8 mouse cellular contexts compared by ENCODE assay signal in the genomic region with DNA sequence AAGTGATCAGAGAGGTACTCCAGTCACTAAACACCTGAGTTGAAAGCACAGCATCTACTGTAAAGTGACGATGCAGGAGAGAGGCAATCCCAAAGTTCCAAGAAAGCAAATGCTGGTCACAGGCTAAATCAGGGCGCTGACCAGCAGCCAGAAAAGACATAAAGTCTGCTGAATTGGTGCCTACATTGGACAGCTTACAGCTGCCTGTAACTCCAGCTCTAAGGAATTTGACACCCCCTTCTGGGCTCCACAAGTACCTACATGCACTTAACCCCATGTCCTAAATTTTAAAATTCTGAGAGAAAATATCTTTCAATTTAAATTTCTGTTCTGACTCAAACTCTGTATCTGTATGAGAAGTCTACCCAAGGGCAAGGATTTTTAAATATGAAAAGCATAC. TPM values are rescaled to one million over a fixed set of nuclear protein-coding genes. Genes with fewer than 3 reads are reported as not detected.
DNase-seq lines count a peak whose midpoint lies in the region; ATAC-seq and TF ChIP-seq lines count a peak whose summit lies in the region.

No protein-coding gene starts in this region.

- 50% methylated on average over 2 of the region's 2 CpGs for WGBS in kidney, embryonic 16.5 days
- 93% methylated on average over 2 of the region's 2 CpGs for WGBS in neural tube, embryonic 12.5 days

- no peaks in the 10 kb centered on the region for H3K27me3 ChIP-seq in kidney, embryonic 16.5 days (ENCODE audit: insufficient read depth, low read length)
- no peaks in the 10 kb centered on the region for H3K27me3 ChIP-seq in neural tube, embryonic 12.5 days (replicated peaks)

- no peak for DNase-seq in kidney, postnatal 36 days
- DNase-seq in induced T-regulatory cell, adult 2 months (ENCODE audit: low read depth), result peak; percentile 38
- no peak for DNase-seq in layer of hippocampus, adult 11-12 months (ENCODE audit: low spot score)
- no peak for DNase-seq in right cerebral cortex, postnatal 10 days (ENCODE audit: low spot score in 2 of 2)
- no peak for DNase-seq in frontal cortex, postnatal 36 days (ENCODE audit: low spot score in 2 of 2)

- peaks cover 37% of the 10 kb centered on the region for H3K36me3 ChIP-seq in kidney, embryonic 16.5 days (ENCODE audit: insufficient read depth, low read length)
- peaks cover 42% of the 10 kb centered on the region for H3K36me3 ChIP-seq in neural tube, embryonic 12.5 days

- peaks cover 18% of the 10 kb centered on the region for H3K4me1 ChIP-seq in kidney, embryonic 16.5 days (ENCODE audit: insufficient read depth, low read length)
- H3K4me1 ChIP-seq in cortical plate, adult 2 months (ENCODE audit: control insufficient read depth, insufficient read depth, low read length), result peaks cover 3% of the 10 kb centered on the region; the same call in 1 of the 2 replicates
- H3K4me1 ChIP-seq in neural tube, embryonic 12.5 days, result peaks cover 17% of the 10 kb centered on the region

- TF ChIP-seq CTCF in cortical plate, adult 2 months (IDR thresholded peaks at IDR 0.05; ENCODE audit: extremely low read depth, insufficient read depth, low read length), result peak; percentile 0; the same call in 1 of the 2 replicates

- peak overlapping the region; percentile 97; the same call in 1 of the 2 replicates for H3K4me3 ChIP-seq in kidney, embryonic 16.5 days (ENCODE audit: low read length)
- H3K4me3 ChIP-seq in cortical plate, adult 2 months (ENCODE audit: insufficient read depth, low read length), result no peak overlapping the region
- H3K4me3 ChIP-seq in neural tube, embryonic 12.5 days, result no peak overlapping the region

- no peak overlapping the region for H3K9ac ChIP-seq in kidney, embryonic 16.5 days (replicated peaks; ENCODE audit: low read length)
- no peak overlapping the region for H3K9ac ChIP-seq in neural tube, embryonic 12.5 days

- peak overlapping the region; percentile 94 for H3K4me2 ChIP-seq in kidney, embryonic 16.5 days (replicated peaks; ENCODE audit: low read depth, low read length)
- H3K4me2 ChIP-seq in neural tube, embryonic 12.5 days (replicated peaks), result peak overlapping the region; percentile 90

- ATAC-seq in kidney, embryonic 16.5 days (ENCODE audit: low FRiP score, low TSS enrichment), result no peak
- no peak for ATAC-seq in neural tube, embryonic 12.5 days (ENCODE audit: low FRiP score, low read depth)

- H3K27ac ChIP-seq in kidney, embryonic 16.5 days (ENCODE audit: low read length), result no peak overlapping the region
- no peak overlapping the region for H3K27ac ChIP-seq in cortical plate, adult 2 months (ENCODE audit: insufficient read depth, low read length)
- no peak overlapping the region for H3K27ac ChIP-seq in neural tube, embryonic 12.5 days

- no peaks in the 10 kb centered on the region for H3K9me3 ChIP-seq in kidney, embryonic 16.5 days (ENCODE audit: low read length)
- H3K9me3 ChIP-seq in neural tube, embryonic 12.5 days, result no peaks in the 10 kb centered on the region

- TF ChIP-seq POLR2A in cortical plate, adult 2 months (IDR thresholded peaks at IDR 0.05; ENCODE audit: extremely low read depth, insufficient read depth, low read length), result no peak

RNA-seq across cellular contexts. Expression of a gene that starts 2.0 kb away (rescaled TPM):
- 53.6 and 61.1 TPM in 2 replicates for polyA plus RNA-seq in kidney, embryonic 16.5 days (2015; fragmentation: Nextera tagmentation; extraction: Ambion mirVana)
- 54.2 and 59.2 TPM in 2 replicates for polyA plus RNA-seq in cortical plate, adult 2 months (2012; rRNA removed)
- polyA plus RNA-seq in neural tube, embryonic 12.5 days (2016; fragmentation: Nextera tagmentation; extraction: Ambion mirVana), result 88.9 and 102 TPM in 2 replicates
